Mouse (Mus musculus) layer of hippocampus, adult 9-11 months (tissue): ENCODE results near the gene Cpb2.

ENCODE experiments used
- DNase-seq: peaks from one replicate; pipeline ENCODE4 v3.0.0; 2022

The Cpb2 gene

DNA sequence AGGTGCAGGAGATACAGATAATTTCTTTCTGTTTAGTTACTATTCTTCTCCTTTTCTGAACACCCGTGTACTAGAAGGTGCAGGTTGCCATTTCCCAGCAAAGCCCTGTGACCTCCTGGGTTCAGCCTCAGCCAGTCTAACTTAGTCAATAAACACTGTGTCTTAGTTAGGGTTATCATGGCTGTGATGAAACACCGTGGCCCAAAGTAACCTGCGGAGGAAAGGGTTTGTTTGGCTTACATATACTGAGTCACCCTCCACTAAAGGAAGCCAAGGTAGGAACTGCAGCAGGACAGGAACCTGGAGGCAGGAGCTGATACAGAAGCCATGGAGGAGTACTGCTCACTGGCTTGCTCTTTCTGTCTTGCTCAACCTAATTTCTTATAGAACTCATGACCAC lies 8.3 kb downstream of the Cpb2 start:
- DNase-seq: no peak

DNA sequence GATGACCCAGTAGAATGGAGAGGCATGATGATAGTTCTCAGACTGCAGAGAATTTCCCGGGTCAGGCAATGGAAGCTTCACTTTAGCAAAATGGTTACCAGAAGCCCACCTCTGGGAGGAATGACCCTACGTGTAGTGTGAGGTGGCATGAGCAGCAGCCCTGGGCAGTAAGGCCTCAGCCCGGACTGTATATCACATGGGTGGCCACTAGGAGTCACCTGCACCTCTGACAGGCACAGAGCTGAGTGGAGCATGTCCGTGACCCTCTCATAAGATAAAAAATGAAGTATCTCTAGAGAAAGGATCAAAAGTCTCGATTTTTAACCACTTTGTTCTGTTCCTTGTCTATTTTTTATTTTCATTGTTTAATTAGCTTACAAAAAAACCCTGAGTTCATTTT lies 14.4 kb downstream of the Cpb2 start:
- DNase-seq: no peak

DNA sequence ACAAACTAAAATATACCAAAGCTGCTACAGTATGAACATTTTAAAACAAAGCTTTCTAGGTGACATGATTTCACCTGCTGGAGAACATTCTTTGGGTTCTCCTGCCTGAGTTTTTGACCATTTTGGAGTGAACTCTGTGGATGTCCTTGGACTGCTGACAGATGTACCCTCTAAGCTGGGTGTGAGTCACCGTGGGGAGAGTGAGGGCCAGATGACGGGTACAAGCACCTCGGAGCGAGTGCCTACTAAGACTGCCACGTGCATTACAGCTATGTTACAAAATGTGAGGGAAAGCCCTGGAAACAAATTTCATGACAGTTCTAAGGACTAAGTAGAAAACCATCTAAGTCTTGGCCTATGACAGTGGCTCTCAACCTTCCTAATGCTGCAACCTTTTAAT lies 27.4 kb downstream of the Cpb2 start:
- DNase-seq: no peak

DNA sequence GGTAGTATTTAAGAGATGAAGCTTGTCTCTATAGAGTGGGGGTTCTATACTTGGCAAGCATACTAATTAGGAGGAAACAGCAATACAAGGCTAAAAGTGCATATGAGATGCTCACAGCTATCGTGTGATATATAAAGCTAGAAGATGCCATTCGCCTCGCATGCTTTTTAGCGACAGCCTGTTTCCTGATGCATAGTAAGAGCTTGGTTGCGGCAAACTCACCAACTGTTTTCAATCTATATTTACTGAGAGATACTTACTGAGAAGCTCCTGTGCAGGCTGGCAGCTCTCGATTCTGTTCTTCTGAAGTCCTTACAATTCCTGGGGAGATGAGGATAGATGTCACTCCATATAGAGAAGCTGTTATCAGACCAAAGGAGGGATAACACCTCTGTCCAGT lies 37.6 kb downstream of the Cpb2 start:
- DNase-seq: no peak

GRCm38 (mm10) chr14:75280406-75280805 lies 38.3 kb downstream of the Cpb2 start:
- no peak for DNase-seq

DNA sequence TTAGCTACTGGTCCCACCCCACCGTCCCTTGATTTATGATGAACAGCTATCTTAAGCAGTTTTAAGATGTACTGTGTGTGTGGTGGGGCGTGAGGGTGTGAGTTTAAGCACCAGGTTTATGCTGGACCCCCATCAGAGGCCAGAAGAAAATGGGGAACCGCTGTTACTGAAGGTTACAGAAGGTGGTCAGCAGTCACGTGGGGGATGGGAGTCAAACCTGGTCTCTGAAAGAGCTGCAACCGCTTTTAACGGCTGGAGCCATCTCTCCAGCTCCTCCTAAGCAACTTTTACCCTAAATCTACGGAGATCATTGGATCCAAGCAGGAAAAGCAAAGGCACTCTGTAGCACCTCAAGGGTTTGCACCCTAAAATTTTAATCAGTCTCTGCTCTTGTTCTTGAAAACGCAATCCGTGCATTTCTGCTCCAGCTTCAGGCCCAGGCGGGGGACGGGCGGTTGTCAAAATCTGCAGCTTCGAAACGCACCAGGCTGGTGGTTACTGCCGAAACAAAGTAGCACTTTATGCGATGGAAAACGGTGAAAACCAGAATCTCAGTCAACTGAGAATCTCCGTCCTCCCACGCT lies 41.6 kb downstream of the Cpb2 start:
- no peak for DNase-seq

DNA sequence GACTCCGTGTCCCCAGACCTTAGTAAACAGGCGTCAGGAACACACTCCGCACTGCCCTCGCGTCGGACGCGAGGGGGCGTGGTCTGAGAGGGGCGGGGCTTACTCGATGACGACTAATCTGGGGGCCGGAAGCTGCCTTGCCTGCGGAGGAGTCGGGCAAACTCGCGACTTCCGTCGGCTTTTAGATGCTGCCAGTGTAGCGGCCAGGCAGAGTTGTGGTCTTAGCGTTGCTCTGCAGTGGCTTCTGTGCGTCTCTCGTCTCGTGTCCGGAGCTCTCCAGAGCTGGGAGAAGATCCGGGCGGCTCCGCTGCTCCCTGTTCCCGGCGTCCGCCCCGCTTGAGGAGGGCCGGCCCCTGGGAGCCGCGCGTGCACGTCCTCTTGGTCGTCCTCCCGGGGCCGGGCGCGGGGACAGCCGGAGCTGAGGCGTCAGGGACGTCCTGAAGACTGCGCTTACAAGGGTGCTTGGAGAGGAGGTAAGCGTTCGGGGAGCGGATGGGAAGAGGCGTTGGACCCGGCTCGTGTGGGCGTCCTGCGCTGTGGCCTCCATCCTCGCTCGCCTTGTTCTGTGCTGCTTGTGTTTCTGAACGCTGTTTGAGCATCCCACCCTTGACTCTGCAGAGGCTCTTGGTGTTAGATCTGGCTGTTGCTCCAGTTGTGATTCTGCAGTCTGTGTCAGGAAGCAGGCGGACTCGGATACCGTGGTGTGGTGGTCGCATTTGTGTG lies 42.3 kb downstream of the Cpb2 start, which contains the start of gene Zc3h13:
Gene Zc3h13 (plus strand): TSS at position 181 of the 723 bp plus-strand sequence.
- DNase-seq: peak; percentile 95

DNA sequence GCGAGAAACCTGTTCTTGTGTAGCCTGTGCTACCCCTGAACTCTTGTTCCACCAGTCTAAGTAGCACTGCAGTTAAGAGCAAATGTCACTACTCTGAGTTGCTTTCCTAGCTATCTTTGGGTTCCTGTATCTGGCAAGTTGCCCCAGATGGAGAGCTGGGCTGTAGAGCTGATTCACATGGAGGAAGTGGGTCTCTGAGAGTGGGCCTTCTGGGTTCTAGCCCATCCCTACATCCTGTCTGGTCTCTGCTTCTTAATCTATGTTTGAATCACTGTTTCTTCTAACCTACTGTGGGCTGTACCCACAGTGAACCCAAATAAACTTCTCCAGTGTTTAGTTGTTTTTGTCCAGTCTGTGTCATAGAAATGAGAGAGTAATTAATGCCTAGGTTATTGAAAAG lies 59.0 kb downstream of the Cpb2 start:
- no peak for DNase-seq

DNA sequence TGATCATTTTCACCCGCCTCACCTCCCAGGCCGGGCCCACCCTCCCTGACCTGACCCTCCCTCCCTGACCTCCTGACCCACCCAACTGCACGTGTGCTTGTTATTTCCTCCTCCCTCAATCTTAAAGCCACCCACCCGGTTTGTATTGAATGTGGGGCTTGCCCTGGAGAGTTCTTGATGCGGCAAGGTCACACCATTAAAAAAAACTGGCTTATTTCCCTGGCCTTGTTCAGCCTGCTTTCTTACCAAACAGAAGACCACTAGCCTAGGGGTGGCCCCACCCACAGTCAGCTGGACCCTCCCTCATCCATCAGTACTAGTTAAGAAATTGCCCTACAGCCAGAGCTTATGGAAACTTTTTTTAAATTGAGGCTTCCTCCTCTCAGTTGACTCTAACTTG lies 61.7 kb downstream of the Cpb2 start:
- DNase-seq: no peak

- no peak for DNase-seq
Measured at GRCm38 (mm10) chr14:75307855-75308254, 65.8 kb downstream of the Cpb2 start.

- DNase-seq: no peak
Measured at GRCm38 (mm10) chr14:75309336-75309992, 67.4 kb downstream of the Cpb2 start.

GRCm38 (mm10) chr14:75314484-75314883 lies 72.4 kb downstream of the Cpb2 start:
- DNase-seq: no peak

DNA sequence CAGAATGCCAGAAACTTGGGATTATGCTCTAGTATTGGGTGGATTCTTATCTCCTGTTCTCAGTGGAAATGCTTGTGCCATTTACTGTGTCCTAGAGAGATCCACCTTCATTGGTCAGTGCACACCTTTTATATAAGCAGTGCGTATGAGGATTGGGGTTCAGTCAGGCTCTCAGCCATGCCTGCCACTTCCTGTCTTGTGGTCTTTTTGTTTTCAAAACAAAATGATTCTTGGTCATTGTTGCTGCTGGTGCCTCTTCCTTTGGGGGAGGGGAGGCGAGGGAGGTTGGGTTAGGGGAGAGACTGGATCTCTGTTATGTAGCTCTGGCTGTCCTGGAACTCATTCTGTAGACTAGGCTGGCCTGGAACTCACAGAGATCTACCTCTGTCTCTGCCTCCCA lies 76.6 kb downstream of the Cpb2 start:
- DNase-seq: no peak

GRCm38 (mm10) chr14:75320269-75320668 lies 78.2 kb downstream of the Cpb2 start:
- no peak for DNase-seq

DNA sequence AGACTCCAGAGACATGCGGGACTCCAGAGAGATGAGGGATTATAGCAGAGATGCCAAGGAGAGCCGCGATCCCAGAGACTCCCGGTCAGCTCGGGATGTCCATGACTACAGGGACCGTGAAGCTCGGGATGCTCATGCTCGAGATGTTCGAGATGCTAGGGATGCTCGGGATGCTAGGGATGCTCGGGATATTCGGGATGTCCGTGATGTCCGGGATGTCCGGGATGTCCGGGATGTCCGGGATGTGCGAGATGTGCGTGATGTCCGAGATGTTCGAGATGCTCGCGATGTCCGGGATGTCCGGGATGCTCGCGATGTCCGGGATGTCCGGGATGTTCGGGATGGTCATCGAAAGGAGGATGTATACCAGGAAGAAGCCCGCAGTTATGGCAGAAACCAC lies 81.3 kb downstream of the Cpb2 start:
- DNase-seq: no peak

GRCm38 (mm10) chr14:75328062-75328461 lies 86.0 kb downstream of the Cpb2 start:
- DNase-seq: no peak

DNA sequence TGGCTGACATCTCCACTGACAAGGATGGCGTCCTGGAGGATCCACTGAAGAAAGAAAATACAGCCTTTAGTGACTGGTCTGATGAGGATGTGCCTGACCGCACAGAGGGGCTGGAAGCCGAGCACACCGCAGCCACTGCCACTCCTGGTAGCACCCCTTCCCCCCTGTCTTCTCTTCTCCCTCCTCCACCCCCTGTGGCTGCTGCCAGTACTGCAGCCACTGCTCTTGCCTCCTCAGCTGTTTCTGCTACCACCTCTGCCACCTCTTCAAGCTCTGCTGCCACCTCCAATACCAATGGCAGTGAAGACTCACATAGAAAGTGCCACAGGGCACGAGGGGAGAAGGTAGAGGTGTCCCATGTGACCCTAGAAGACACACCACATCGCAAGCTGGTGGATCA lies 88.5 kb downstream of the Cpb2 start:
- DNase-seq: no peak
